Comparison of ENCODE assay signal across 22 mouse cellular contexts in the genomic region with DNA sequence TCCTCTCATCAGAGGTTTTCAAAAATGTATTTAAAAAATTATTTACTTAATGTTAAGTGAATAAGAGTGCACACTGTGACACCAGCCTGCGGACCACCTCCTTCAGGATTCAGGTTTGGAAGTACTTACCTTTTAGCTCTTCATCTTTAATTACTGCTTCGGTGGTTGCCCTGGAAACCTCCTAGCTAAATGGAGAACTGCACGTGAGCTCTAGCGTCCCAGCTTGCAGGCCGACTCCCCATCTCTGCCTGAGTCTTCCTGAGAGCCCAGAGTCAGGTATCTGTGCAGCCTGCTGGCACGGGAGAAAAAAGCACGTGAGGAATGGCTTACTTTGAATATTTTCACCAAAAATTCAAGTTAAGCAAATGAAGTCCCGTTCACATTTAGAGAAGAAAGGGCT.
DNase-seq lines count a peak whose midpoint lies in the region; ATAC-seq and TF ChIP-seq lines count a peak whose summit lies in the region.
"Had no signal": no experiment of that assay in that cellular context is flagged by ENCODE, and none has a peak within 500 bp of the region (broad histone marks: within the 10 kb centered on the region; RNA-seq: fewer than 3 reads in every experiment).

No protein-coding gene starts in this region.

- no peaks in the 10 kb centered on the region for H3K27me3 ChIP-seq in forebrain, embryonic 16.5 days (replicated peaks; ENCODE audit: control insufficient read depth, insufficient read depth, low read length)
- no peaks in the 10 kb centered on the region for H3K27me3 ChIP-seq in forebrain, embryonic 12.5 days
- H3K27me3 ChIP-seq in midbrain, postnatal 0 days (ENCODE audit: insufficient read depth, low read length): no peaks in the 10 kb centered on the region
- H3K27me3 ChIP-seq in midbrain, embryonic 16.5 days (ENCODE audit: control insufficient read depth, insufficient read depth, low read depth, low read length): no peaks in the 10 kb centered on the region
- H3K27me3 ChIP-seq in CH12.LX (replicated peaks): no peaks in the 10 kb centered on the region
- H3K27me3 ChIP-seq: hindbrain, embryonic 12.5 days; hindbrain, embryonic 15.5 days had no signal

- dilution Hi-C loops in CH12.LX (cut with MboI; ENCODE audit: extremely low pct_ligation_motif_present, extremely low pct_unique_long_range_greater_than_20kb, low sequenced_read_pairs): no loop called here

- no peaks in the 10 kb centered on the region for H3K9me3 ChIP-seq in forebrain, embryonic 16.5 days (ENCODE audit: control insufficient read depth, low read length)
- H3K9me3 ChIP-seq in forebrain, embryonic 12.5 days: no peaks in the 10 kb centered on the region
- no peaks in the 10 kb centered on the region for H3K9me3 ChIP-seq in midbrain, postnatal 0 days (ENCODE audit: low read length)
- H3K9me3 ChIP-seq in midbrain, embryonic 16.5 days (replicated peaks; ENCODE audit: control insufficient read depth, low read length, poor library complexity, severe bottlenecking): no peaks in the 10 kb centered on the region
- peaks cover 4% of the 10 kb centered on the region for H3K9me3 ChIP-seq in CH12.LX (replicated peaks; ENCODE audit: low read length)
- H3K9me3 ChIP-seq: forebrain, embryonic 10.5 days; heart, embryonic 10.5 days; hindbrain, embryonic 12.5 days; hindbrain, embryonic 15.5 days had no signal

- no peak for TF ChIP-seq EP300 in CH12.LX (IDR thresholded peaks at IDR 0.05; ENCODE audit: low read length)

- no peaks in the 10 kb centered on the region for H3K79me2 ChIP-seq in CH12.LX (replicated peaks; ENCODE audit: control insufficient read depth, extremely low read depth, insufficient read depth, poor library complexity, severe bottlenecking)

- no peak overlapping the region for H3K4me3 ChIP-seq in forebrain, embryonic 16.5 days (replicated peaks; ENCODE audit: low read length)
- H3K4me3 ChIP-seq in forebrain, embryonic 12.5 days (replicated peaks): no peak overlapping the region
- H3K4me3 ChIP-seq in midbrain, postnatal 0 days (ENCODE audit: low read depth, low read length): no peak overlapping the region
- H3K4me3 ChIP-seq in midbrain, embryonic 16.5 days (ENCODE audit: low read depth, low read length): no peak overlapping the region
- no peak overlapping the region for H3K4me3 ChIP-seq in CH12.LX (replicated peaks in 1 of 3; ENCODE audit: low read depth in 2 of 3, low read length in 2 of 3, poor library complexity in 1 of 3)
- H3K4me3 ChIP-seq: forebrain, embryonic 10.5 days; heart, adult 2 months; heart, embryonic 10.5 days; heart, embryonic 13.5 days; hindbrain, embryonic 12.5 days; hindbrain, embryonic 15.5 days had no signal

- no peak for TF ChIP-seq RAD21 in CH12.LX (IDR thresholded peaks at IDR 0.05; ENCODE audit: low read depth, low read length)

- no peak overlapping the region for H3K4me2 ChIP-seq in forebrain, embryonic 16.5 days (ENCODE audit: low read length)
- no peak overlapping the region for H3K4me2 ChIP-seq in forebrain, embryonic 12.5 days
- no peak overlapping the region for H3K4me2 ChIP-seq in midbrain, postnatal 0 days (ENCODE audit: low read depth, low read length, poor library complexity, severe bottlenecking)
- H3K4me2 ChIP-seq in midbrain, embryonic 16.5 days (ENCODE audit: low read length): no peak overlapping the region
- H3K4me2 ChIP-seq in CH12.LX (ENCODE audit: insufficient read depth, low read depth, poor library complexity, severe bottlenecking): no peak overlapping the region
- H3K4me2 ChIP-seq: heart, embryonic 13.5 days; hindbrain, embryonic 12.5 days; hindbrain, embryonic 15.5 days had no signal

- 45% methylated on average over 8 of the region's 8 CpGs for WGBS in forebrain, embryonic 16.5 days
- 58% methylated on average over 8 of the region's 8 CpGs for whole genome bisulfite sequencing in forebrain, embryonic 12.5 days
- WGBS in midbrain, postnatal 0 days: 42% methylated on average over 8 of the region's 8 CpGs
- WGBS in midbrain, embryonic 16.5 days: 44% methylated on average over 8 of the region's 8 CpGs

- in situ Hi-C loops in CH12.LX (cut with MboI; ENCODE audit: low pct_ligation_motif_present, low pct_unique_long_range_greater_than_20kb, low sequenced_read_pairs): no loop called here

- DNase-seq in midbrain, postnatal 0 days (ENCODE audit: low spot score): peak; percentile 24
- DNase-seq in CH12.LX (ENCODE audit: extremely low read depth): no peak
- DNase-seq in brain, embryonic 14.5 days (ENCODE audit: low read depth): peak; percentile 64
- no peak for DNase-seq in heart, postnatal 36 days
- DNase-seq: adrenal gland, adult 2 months; adrenal gland, postnatal 14 days; B cell, adult 2 months; cerebellum, adult 18-20 months; cerebellum, adult 9-10 months; cerebellum, postnatal 14 days; gastrocnemius, postnatal 10 days; gastrocnemius, postnatal 36 days; heart, adult 2 months; heart, postnatal 14 days had no signal

- TF ChIP-seq CTCF in midbrain, postnatal 0 days (IDR thresholded peaks at IDR 0.05): no peak
- TF ChIP-seq CTCF in CH12.LX (conservative IDR thresholded peaks at IDR 0.05 in 1 of 2, IDR thresholded peaks at IDR 0.05 in 1 of 2; ENCODE audit: low read depth in 2 of 2, low read length in 2 of 2): no peak
- no peak for TF ChIP-seq CTCF in brain, embryonic 14.5 days (IDR thresholded peaks at IDR 0.05; ENCODE audit: borderline replicate concordance, extremely low read depth, insufficient read depth, insufficient read length)

- peaks cover 26% of the 10 kb centered on the region for H3K4me1 ChIP-seq in forebrain, embryonic 16.5 days (replicated peaks; ENCODE audit: control insufficient read depth, insufficient read depth, low read length)
- H3K4me1 ChIP-seq in forebrain, embryonic 12.5 days: peaks cover 3% of the 10 kb centered on the region
- H3K4me1 ChIP-seq in midbrain, postnatal 0 days (ENCODE audit: insufficient read depth, low read length): no peaks in the 10 kb centered on the region
- H3K4me1 ChIP-seq in midbrain, embryonic 16.5 days (ENCODE audit: control insufficient read depth, insufficient read depth, low read length): 0 out of 2 replicates have a peak, but pooled peaks cover 3% of the 10 kb centered on the region
- H3K4me1 ChIP-seq in CH12.LX (ENCODE audit: control insufficient read depth in 1 of 2, insufficient read depth in 2 of 2): peaks cover 32 to 89% of the 10 kb centered on the region in 2 experiments
- H3K4me1 ChIP-seq: hindbrain, embryonic 12.5 days had no signal

- H3K36me3 ChIP-seq in forebrain, embryonic 16.5 days (ENCODE audit: control insufficient read depth, insufficient read depth): no peaks in the 10 kb centered on the region
- no peaks in the 10 kb centered on the region for H3K36me3 ChIP-seq in forebrain, embryonic 12.5 days (replicated peaks)
- H3K36me3 ChIP-seq in midbrain, postnatal 0 days (ENCODE audit: insufficient read depth, low read length): no peaks in the 10 kb centered on the region
- no peaks in the 10 kb centered on the region for H3K36me3 ChIP-seq in midbrain, embryonic 16.5 days (ENCODE audit: control insufficient read depth, insufficient read depth, low read length)
- peaks cover 28 to 77% of the 10 kb centered on the region in 2 experiments for H3K36me3 ChIP-seq in CH12.LX (replicated peaks in 1 of 2; ENCODE audit: control insufficient read depth in 1 of 2, insufficient read depth in 1 of 2, low read length in 1 of 2)
- H3K36me3 ChIP-seq: forebrain, embryonic 10.5 days; heart, embryonic 13.5 days; hindbrain, embryonic 12.5 days; hindbrain, embryonic 15.5 days had no signal

- TF ChIP-seq POLR2A in CH12.LX (IDR thresholded peaks at IDR 0.05; ENCODE audit: low read depth, low read length): no peak
- no peak for TF ChIP-seq POLR2A in brain, embryonic 14.5 days (IDR thresholded peaks at IDR 0.05; ENCODE audit: borderline replicate concordance, extremely low read depth, insufficient read depth, insufficient read length, poor library complexity, severe bottlenecking)

- H3K27ac ChIP-seq in forebrain, embryonic 16.5 days (ENCODE audit: low read length): no peak overlapping the region
- no peak overlapping the region for H3K27ac ChIP-seq in forebrain, embryonic 12.5 days
- no peak overlapping the region for H3K27ac ChIP-seq in midbrain, postnatal 0 days (ENCODE audit: low read depth, low read length)
- H3K27ac ChIP-seq in midbrain, embryonic 16.5 days (ENCODE audit: low read length): no peak overlapping the region
- H3K27ac ChIP-seq in CH12.LX (ENCODE audit: insufficient read depth, low read depth): no peak overlapping the region
- H3K27ac ChIP-seq: forebrain, embryonic 10.5 days; heart, adult 2 months; heart, embryonic 10.5 days; heart, embryonic 13.5 days; hindbrain, embryonic 12.5 days; hindbrain, embryonic 15.5 days had no signal

- no peak overlapping the region for H3K9ac ChIP-seq in forebrain, embryonic 16.5 days (replicated peaks; ENCODE audit: low read depth, low read length)
- no peak overlapping the region for H3K9ac ChIP-seq in forebrain, embryonic 12.5 days
- no peak overlapping the region for H3K9ac ChIP-seq in midbrain, postnatal 0 days (replicated peaks; ENCODE audit: low read length, poor library complexity, severe bottlenecking)
- H3K9ac ChIP-seq in midbrain, embryonic 16.5 days (ENCODE audit: low read depth, low read length): no peak overlapping the region
- no peak overlapping the region for H3K9ac ChIP-seq in CH12.LX (ENCODE audit: insufficient read depth, low read depth)
- H3K9ac ChIP-seq: heart, embryonic 13.5 days; hindbrain, embryonic 12.5 days; hindbrain, embryonic 15.5 days had no signal

- intact Hi-C loops in heart, postnatal 36 days (cut with DNase I): no loop called here

- peak; percentile 55 for ATAC-seq in forebrain, embryonic 16.5 days
- no peak for ATAC-seq in forebrain, embryonic 12.5 days (ENCODE audit: low FRiP score)
- no peak for ATAC-seq in midbrain, postnatal 0 days (ENCODE audit: low FRiP score)
- ATAC-seq in midbrain, embryonic 16.5 days: no peak

TF ChIP-seq in CH12.LX, 34 proteins besides CTCF, POLR2A, EP300 and RAD21:
- TF ChIP-seq BHLHE40 (IDR thresholded peaks at IDR 0.05; ENCODE audit: low read depth, low read length) (0 out of 2 replicates have a peak, but pooled peaks have one; percentile 5), SMC3 (IDR thresholded peaks at IDR 0.05; ENCODE audit: low read depth, low read length) (no peak)

Comparison
In these comparisons a context has a peak if more than half of its experiments do, and no peak if none do; other contexts are left out.
1. DNase-seq: peak in midbrain, postnatal 0 days (single experiment) and brain, embryonic 14.5 days (single experiment); none in CH12.LX (single experiment) and heart, postnatal 36 days (0 of 2).